Mouse (Mus musculus) heart, postnatal 36 days (tissue): ENCODE measurements around the gene Syne3. TPM values are rescaled to one million over a fixed set of nuclear protein-coding genes. Genes with fewer than 3 reads are reported as not detected.

ENCODE experiments used
- DNase-seq, 2 experiments: peaks; one replicate each; pipeline ENCODE4 v3.0.0; 2021 to 2022
- intact Hi-C: fragments of 180-260 bp; cut with DNase I; formaldehyde crosslinking; loops from one replicate; pipeline ENCODE4 v1.15.1; 2025
- total RNA-seq, 2 experiments: library from RNA; stranded (reverse); gene quantifications; 2 replicates each; pipeline ENCODE4 v1.2.3; 2021

Gene Syne3
- 1 to 10 TPM; 7.2 to 7.8 TPM for total RNA-seq

DNA sequence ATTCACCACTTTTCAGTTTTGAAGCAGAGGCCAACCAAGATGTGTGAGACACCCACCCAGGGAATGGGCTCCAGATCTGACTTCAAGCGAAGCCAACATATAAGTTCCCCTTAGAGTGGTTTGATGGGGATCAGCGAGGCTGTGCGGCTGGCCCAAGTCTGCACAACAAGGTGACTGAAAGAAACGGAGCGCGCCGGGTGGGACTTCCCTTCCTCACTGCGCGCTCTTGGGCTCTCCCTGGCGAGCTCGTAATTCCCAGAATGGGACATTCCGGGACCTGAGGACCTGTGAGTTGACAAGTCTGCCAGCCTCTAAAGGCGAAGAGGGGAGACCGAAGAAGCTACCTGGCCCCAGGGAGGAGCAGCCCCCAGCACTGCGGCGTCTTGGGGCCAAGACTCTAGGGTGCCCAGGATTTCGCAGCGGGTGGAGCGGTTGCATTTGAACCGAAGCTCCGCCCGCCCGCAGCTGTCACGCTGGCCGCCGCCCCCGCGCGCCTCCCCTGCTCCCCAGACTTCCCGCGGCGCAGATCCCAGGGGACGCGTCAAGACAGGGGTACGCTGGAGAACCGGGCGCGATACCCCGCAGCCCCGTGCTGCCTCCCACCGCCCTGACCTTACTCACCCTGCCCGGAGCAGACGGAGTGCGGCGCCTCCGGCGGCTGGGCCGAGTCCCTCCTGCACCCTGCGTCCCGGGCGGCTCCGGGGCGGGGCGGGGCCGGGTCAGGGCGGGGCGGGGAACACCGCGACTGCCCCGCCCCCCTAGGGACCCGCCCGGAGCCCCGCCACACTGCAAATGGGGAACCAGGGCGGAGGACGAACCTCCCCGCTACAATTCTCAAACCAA lies at the start of gene Syne3:
Syne3 (minus strand) TSS at position 440 of the 843 bp plus-strand sequence.
- peak; percentile 75 to 91 for DNase-seq
- intact Hi-C loops = no loop called here

DNA sequence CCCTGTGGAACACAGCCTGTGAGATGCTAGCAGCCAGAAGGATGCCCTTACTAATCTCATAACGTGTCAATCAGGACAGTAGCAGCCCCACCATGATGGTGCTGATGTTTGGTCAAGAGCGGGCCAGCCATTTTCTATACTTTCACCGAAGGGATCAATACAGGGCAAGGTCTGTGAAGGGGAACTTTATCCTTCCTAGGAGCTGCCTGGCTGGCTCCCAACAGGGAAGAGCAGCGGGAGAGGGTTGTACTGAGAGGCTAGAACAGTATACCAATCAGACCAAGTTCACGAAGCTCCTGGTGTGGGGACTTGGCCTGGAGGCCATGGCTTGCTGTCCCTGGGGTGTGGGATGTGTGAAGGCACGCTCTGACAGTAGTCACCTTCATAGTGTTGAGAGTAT lies 45.7 kb upstream of the Syne3 start:
- intact Hi-C loops = loop anchor here (10.0 kb wide), 1 partner anchor 429 kb away; no protein-coding TSS in a partner anchor
- no peak for DNase-seq

DNA sequence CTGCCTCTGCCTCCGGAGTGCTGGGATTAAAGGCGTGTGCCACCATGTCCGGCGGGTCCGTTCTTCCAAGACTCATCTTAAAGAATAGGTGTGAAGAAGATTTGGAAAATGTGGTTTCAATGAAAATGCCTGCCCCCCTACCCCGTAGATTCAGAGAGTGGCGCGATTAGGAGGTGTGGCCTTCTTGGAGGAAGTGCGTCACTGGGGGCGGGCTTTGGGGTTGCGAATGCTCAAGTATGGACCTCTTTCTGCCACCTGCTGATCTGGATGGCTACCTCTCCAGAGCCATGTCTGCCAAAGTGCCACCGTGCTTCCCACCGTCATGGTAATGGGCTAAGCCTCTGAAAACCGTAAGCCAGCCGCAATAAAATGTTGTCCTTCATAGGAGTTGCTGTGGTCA lies 44.4 kb upstream of the Syne3 start:
- no peak for DNase-seq
- intact Hi-C loops = loop anchor here (5.0 to 10.0 kb wide), 2 partner anchors 373 to 431 kb away; no protein-coding TSS in a partner anchor

DNA sequence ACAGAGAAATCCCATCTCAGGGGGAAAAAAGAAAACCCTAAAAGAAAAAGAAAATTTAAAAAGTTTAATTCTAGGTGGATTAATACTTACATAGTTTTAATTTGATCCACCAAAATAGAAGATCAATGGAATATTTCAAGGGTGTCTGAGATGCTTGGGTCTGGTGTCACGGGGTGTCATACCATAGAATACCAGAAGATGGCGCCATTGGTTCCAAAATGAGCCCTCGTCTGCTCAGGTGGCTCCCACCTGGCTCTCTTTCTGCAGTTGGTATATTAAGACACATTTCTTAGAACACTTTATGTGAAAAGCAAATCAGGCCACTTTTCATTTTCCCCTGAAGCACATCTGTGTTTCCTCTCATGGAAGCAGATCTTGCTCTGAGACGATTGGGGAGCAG lies 41.3 kb upstream of the Syne3 start:
- peak; percentile 27 to 64 for DNase-seq
- intact Hi-C loops = loop anchor here (1.0 to 10.0 kb wide), 3 partner anchors 53 to 434 kb away; no protein-coding TSS in a partner anchor

DNA sequence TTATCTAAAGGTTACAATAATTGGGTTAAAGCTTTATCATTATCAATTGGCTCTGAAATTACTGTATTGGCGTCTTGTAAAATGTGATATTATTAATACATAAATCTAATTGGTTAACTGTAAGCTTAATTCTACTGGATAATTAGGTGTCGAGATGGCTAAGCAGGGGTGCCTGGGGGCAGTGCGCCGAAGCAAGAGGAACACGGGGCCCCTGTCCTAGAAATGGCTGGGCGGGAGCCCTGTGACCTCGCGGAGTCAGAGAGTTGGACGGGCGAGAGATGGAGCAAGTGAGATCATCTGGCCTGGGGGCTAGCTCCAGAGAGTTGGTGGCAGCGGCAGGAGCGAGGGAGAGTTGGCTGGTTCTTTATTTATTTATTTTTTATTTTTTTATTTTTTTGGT lies 40.2 kb upstream of the Syne3 start:
- intact Hi-C loops = loop anchor here (5.0 to 10.0 kb wide), 2 partner anchors 377 to 435 kb away; no protein-coding TSS in a partner anchor
- no peak for DNase-seq

DNA sequence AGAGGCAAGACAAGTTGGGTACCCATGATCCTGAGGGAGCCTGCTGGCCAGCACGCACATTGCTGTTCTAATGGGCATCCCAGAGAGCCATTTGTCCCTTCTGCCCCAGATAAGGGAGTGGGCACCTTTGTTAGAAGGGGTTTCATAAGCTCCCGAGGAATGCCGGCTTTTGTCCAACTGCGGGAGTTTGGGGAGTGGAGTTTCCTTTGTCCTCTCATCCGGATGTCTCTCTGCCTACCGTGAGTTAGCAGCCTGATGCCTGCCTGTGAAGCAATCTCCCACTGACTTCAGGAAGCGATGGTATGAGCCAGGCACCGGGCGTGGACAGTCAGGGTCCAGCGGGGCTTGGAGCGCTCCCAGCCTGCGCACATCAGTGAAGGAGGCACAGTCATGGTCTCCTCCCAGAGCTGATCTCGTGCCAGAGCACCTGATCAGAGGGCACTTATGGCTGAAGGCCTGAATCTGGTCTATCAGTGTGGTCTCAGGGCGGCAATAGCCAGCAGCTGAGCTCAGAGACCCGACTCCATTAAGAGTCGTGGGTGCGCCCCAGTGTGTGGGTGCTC lies 38.8 kb upstream of the Syne3 start:
- DNase-seq = no peak
- intact Hi-C loops = no loop called here

DNA sequence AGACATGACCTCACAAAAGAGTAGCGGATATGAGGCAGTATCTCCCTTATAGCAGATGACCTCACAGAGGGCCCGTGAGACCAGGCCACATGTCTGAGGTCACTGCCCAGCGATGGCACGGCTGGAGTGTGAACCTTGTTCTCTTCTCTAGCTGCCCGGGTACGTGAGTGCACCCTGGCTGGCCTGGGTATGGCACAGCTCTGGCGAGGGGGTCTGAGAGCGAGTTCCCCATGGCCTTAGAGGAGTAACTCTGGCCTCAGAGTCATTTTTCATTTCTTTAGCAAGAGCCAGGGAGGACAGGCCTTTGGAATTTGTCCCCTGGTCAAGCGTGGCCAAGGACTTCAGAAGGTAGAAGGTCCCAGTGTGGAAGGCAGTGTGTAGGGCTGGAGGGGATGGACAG lies 35.2 kb upstream of the Syne3 start:
- no peak for DNase-seq
- intact Hi-C loops = no loop called here

DNA sequence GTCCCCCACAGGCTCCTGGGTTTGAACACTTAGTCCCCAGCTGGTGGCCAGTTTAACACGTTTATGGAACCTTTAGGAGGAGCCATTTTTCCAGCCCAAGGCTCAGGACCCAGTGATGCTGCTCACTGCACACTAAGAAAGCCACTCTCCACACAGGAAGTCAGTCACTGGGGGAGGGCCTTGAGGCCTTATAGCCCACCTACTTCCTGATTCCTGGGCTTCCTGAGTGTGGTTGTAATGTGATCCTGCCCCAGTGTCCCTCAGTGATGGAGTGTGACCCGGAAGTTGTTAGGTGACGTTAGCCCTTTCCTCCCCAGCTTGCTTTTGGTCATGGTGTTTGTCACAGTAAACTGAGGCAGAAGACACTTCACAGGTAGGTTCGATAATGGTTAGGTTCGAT lies 33.5 kb upstream of the Syne3 start:
- DNase-seq = no peak
- intact Hi-C loops = no loop called here

DNA sequence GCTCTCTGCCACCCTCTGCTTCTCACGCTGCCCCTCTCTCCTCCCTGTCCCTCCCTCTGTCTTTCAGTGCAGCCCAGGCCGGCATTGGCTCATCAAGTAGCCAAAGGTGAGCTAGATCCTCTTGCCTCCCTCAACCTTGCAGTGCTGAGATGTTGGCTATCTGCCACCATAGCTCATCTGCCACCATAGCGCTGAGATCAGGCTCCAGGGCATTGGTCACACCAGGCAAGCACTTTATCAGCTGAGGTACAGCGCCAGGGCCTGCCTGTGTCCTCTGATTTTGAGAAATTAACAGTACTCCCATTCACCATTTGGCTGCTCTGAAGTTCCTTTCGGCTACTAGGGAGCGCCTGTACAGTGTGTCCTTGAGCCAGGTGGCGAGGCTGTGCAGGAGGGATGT lies 31.3 kb upstream of the Syne3 start:
- intact Hi-C loops = no loop called here
- no peak for DNase-seq

DNA sequence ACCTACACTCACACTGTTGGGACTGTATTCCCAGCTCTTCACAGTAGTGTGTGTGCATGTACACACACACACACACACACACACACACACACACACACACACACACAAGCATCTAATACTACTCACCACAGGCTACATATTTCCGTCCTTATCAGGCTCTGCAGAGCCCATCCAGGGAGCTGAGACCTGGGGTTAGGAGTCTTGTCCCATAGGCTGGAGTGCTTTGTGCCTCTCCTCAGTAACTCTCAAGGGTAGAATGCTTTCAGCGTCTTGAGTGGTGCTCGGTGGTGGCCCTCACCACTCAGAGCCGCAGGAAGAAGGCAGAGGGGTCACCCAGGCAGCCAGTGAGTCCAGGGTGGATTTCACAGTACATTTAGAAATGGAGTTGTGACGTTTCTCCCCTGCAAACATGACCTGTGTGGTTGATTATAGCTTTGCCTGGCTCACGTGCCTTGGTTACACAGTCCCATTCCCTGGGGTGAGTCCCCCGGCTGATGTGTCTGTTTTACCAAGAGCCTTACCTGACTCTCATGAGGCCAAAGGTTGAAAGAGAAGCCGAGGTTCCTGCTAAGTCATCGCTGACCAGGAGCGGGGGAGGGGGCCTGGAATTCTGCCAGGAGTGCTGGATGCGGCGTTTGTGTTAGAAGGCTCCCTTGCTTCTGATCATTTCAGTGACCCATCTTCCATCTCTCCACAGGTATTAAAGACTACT lies 30.1 kb upstream of the Syne3 start:
- DNase-seq = no peak
- intact Hi-C loops = loop anchor here (10.0 kb wide), 1 partner anchor 195 kb away; no protein-coding TSS in a partner anchor

DNA sequence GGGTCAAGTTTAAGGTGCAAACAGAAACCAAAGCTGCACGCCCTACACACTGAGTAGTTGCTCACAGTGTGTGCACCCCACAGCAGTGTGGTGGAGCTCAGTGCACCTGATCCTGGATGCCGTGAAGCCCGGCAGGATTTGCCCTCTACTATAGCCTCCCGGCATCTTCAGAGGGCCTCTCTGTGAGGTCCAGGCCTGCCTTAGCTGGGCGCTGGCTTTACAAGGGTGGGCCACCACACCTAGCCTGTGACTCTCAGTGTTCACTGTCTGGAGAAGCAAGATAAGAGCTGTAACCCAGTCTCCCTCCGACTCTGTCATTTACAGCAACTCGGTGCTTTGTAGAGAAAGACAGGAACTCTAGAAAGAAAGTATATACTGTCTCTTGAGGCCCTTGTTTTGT lies 29.3 kb upstream of the Syne3 start:
- intact Hi-C loops = loop anchor here (10.0 kb wide), 1 partner anchor 194 kb away; no protein-coding TSS in a partner anchor
- no peak for DNase-seq

DNA sequence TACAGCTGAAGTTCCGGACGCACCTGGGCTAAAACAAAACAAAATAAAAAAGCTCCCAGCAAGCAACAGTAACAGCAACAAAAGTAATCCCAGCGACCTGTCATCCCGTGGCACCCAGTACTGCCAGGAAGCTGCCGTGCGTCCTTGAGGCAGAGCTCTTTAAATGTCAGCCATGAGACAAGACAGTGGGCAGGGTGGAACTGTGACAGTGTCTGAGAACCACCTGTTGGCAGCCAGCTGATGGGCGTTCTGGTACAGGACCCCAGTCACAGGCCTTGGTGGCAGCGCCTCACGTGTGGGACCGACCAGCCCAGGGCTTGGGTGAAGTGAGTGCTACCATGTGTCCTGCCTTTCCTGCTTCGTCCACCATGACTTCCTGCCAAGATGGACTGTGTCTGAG lies 28.6 kb upstream of the Syne3 start:
- intact Hi-C loops = loop anchor here (10.0 kb wide), 1 partner anchor 193 kb away; no protein-coding TSS in a partner anchor
- DNase-seq = no peak

DNA sequence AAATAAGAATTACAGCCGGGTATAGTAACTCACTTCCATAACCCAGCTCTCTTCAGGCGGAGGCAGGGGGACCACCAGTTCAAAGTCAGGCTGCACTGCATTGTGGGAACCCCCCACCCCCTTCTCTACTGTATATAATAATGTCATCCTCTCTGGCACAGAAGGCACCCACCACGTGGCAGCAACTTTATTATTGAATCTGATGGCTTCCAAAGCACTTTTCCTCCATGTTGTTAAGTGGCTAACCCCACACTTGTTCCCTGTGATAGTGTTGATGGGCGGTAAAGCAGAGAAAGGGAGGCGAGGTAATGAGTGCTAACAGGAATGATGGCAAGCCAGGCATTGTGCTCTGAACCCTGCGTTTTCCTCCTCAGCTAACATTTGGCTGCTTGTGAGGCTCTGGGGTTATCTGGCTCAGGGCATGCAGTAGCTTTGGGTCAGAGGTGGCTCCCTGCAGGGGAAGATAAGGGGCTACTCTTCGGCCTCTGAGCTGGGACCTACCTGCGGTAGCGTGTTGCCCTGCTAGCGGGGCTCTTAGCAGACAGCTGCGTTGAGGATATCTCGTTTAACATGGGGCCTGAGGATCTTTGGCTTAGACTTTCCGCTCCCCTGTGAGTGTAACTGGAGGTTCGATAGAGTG lies 24.6 kb upstream of the Syne3 start:
- no peak for DNase-seq
- intact Hi-C loops = loop anchor here (10.0 kb wide), 1 partner anchor 189 kb away; no protein-coding TSS in a partner anchor

DNA sequence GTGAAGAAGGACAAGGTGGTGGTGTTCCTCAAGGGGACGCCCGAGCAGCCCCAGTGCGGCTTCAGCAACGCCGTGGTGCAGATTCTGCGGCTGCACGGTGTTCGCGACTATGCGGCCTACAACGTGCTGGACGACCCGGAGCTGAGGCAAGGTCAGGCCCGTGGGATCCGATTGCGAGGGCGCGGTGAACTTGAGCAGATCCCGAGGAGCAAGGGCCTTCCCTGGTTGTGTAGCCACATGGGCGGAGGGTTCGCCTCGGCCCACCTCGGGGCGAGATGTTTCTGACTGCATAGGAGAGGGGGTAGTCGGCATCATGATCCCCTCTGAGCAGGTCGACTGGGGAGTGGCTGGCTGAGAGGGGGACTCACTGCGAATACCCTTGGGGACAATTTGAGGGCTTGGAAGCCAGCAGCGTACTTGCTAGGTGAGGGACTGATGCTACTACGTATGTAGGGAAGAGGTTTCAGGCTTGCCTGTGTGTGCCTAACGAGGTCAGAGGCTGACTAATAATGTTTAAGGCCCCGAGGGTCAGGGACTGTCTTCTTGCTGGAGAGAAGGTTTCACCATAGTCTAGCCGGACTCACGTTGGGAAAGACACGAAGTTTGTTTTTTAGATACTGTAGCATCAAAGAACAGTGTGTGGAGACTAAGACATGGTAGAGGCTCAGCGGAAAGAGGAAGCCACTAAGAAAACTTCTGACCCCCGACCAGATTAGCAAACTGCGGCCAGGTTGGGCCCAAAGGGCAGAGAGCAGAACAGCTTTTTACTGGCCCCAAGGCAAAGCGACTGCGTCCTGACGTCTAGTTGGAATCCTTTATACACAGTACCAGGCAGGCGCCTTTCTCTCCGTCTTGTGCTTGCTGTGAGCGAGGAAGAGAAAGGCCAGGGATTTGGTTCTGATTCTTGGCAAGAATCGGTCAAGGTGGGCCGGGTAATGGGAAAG lies 23.5 kb upstream of the Syne3 start:
- no peak for DNase-seq
- intact Hi-C loops = loop anchor here (10.0 kb wide), 1 partner anchor 188 kb away; no protein-coding TSS in a partner anchor

DNA sequence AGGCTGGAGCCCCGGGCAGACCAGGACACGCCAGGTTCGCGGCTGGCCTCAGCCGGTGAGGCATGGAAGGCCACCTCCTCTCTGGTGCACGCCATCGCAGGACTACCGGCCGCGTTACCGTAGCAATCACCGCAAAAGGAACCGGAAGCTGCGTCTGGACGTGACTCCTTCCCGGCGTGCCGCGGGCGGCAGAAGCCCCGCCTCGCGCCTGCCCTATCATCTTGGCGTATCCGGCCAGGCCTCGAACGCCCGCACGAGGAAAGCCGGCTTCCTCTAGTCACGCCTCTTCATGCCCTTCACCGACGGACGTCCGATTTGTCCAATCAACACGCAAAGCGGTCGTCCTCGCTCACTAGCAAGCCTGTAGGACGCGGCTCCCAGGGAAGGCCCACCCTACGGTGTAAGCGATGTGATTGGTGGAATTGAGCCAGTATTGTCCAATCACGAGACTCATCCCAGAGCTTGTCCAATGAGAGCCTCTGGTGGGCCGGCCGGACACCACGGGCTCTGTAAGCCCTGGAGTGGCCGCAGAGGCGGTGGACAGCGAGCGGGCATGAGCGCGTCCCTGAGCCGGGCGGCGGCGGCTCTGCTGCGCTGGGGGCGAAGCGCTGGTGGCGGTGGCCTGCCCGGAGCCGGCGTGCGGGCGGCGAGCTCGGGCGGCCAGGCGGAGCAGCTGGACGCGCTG lies 22.7 kb upstream of the Syne3 start, which contains the start of gene Glrx5:
Glrx5 (plus strand) TSS at position 542 of the 685 bp plus-strand sequence.
- DNase-seq = peak; percentile 96 to 97
- intact Hi-C loops = loop anchor here (10.0 kb wide), 1 partner anchor 187 kb away; no protein-coding TSS in a partner anchor

DNA sequence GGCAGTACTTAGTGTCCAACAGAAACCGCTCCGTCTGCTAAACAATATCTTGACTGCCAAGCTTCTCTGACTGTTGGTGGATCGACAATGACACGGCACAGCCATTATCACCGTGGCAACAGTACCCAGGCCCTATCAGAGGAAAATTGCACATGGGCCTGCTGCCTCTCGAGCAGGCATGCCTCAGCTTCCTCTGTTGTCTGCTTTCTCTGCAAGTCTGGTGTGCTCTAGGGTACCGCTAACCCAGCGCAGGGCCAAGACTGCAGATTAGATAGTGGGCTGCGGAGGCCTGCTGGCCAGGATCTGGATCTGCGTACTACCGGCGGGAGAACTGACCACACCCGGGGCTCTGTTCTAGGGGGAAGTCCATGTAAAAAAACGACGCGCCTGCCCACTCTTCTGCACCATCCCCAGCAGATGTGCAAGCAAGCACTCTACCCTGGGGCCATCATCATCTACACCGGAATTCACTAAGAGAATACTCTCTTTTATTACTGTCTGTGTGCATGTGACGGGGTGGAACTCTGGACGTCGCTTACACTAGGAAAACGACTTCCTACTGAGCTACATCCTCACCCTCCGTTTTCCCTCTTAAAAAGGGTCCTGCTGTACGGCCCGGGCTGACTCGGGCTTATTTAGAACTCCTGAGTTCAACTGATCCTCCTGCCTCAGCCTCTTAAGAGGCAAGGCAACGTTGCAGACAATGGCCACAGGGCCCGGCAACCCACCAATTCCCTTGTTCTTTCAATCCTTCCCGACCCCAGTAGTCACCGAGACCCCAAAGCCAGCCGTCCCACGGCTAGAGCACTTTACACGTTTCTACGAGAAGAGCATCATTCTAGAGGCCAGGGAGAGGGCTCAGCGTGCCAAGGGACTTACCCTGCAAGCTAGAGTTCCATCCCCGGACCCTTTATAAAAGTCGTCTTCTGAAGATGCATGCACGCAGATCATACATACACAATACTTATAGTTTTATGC lies 21.8 kb upstream of the Syne3 start:
- intact Hi-C loops = loop anchor here (2.0 to 10.0 kb wide), 2 partner anchors 187 to 281 kb away; partner anchors contain the start of gene Dicer1

DNA sequence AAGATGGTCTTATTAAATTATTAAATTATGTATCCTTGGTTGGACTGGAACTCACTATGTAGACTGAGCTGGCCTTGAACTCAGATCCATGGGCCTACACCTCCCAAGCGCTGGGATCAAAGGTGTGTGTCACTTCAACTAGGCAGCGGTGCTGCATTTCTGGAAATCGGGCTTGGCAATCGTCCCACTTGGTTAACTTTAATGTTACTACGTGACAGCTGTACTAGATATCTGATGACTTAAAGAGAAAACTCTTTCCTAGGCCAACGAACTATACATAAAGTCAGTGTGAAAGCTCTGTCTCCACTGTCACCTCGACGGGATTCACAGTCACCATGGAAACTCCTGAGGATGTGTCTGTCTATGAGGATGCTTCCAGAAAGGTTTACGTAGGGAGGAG lies 20.3 kb upstream of the Syne3 start:
- DNase-seq = no peak
- intact Hi-C loops = loop anchor here (2.0 to 10.0 kb wide), 3 partner anchors 185 to 585 kb away; partner anchors contain the start of gene Dicer1

More for the DNA sequence above, 21.8 kb upstream of the Syne3 start:
- DNase-seq = no peak
